Mouse (Mus musculus) embryonic facial prominence, embryonic 11.5 days (tissue): ENCODE results near the gene Ppp1r15b. TPM values are rescaled to one million over a fixed set of nuclear protein-coding genes. Genes with fewer than 3 reads are reported as not detected.

Experiments
- ATAC-seq: fragments of 200-750 bp; cut with Nextera tagmentation; replicated peaks from 2 replicates; pipeline ENCODE4 v1.8.0; 2017; ENCODE audit warnings: low read depth; ENCODE audit not compliant: insufficient number of reproducible peaks, low FRiP score, low TSS enrichment
- DNase-seq: peaks from one replicate; pipeline ENCODE4 v3.0.0-alpha.2; 2015; ENCODE audit warnings: low spot score
- H3K27ac ChIP-seq: fragments of 300-500 bp; sonication (generic); replicated peaks from 2 replicates; pipeline ENCODE4 v1.5.1; 2014; ENCODE audit warnings: mild to moderate bottlenecking, low read depth, low read length, control low read depth
- H3K27me3 ChIP-seq: fragments of 300-500 bp; sonication (generic); 2 replicates; pipeline ENCODE4 v1.6.1; 2014; ENCODE audit warnings: mild to moderate bottlenecking, low read length, moderate library complexity, mixed read lengths; ENCODE audit not compliant: control insufficient read depth, insufficient read depth
- H3K36me3 ChIP-seq: fragments of 300-500 bp; sonication (generic); replicated peaks from 2 replicates; pipeline ENCODE4 v1.6.1; 2014; ENCODE audit warnings: low read depth, mild to moderate bottlenecking, low read length, moderate library complexity, mixed read lengths; ENCODE audit not compliant: control insufficient read depth, insufficient read depth
- H3K4me1 ChIP-seq: fragments of 300-500 bp; sonication (generic); 2 replicates; pipeline ENCODE4 v1.6.1; 2014; ENCODE audit warnings: low read length, mixed read lengths; ENCODE audit not compliant: control insufficient read depth, insufficient read depth
- H3K4me2 ChIP-seq: fragments of 300-500 bp; sonication (generic); 2 replicates; pipeline ENCODE4 v1.6.1; 2014; ENCODE audit warnings: low read depth, mild to moderate bottlenecking, control low read depth, low read length, moderate library complexity
- H3K4me3 ChIP-seq: fragments of 300-500 bp; sonication (generic); 2 replicates; pipeline ENCODE4 v1.5.1; 2014; ENCODE audit warnings: low read depth, low read length, control low read depth
- H3K9ac ChIP-seq: fragments of 300-500 bp; sonication (generic); replicated peaks from 2 replicates; pipeline ENCODE4 v1.6.1; 2014; ENCODE audit warnings: mild to moderate bottlenecking, control low read depth, low read length
- H3K9me3 ChIP-seq: fragments of 300-500 bp; sonication (generic); replicated peaks from 2 replicates; pipeline ENCODE4 v1.6.1; 2016; ENCODE audit warnings: mild to moderate bottlenecking, low read length, inconsistent platforms, mixed read lengths; ENCODE audit not compliant: control insufficient read depth
- WGBS: fragments of 180-500 bp; shearing (Covaris S2); extraction: QIAGEN DNeasy Blood & Tissue Kit; methylation state at CpG from one replicate; pipeline ENCODE4 v1.1.7; 2014; 5-methylcytosine and 5-hydroxymethylcytosine counted together
- polyA plus RNA-seq: library from polyadenylated mRNA; unstranded; fragments of >200 nt; fragmentation: Nextera tagmentation; extraction: Ambion mirVana; gene quantifications from 2 replicates; pipeline ENCODE4 v1.2.1, GENCODE M21; 2014

The Ppp1r15b gene
- polyA plus RNA-seq, 1 experiment from 2014 or later, result 42.1 TPM

DNA sequence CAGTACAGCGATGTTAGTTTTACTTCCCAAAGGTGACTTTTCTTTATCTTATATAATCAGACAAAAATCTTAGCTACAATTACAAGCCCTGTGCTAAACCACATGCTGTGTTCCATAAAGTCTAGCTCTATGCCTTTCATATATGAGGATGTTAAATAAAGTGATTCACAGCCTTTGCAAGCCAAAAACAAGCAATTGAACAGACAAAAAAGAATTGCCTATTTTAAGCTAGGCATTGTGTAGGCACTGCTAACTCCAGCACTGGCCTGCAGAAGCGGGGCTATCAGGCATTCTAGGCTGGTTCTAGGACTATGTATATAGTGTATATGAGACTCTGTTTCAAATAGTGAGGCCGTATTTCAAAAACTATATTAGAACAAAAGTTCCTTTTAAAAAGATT lies 21.3 kb downstream of the Ppp1r15b start:
- H3K27me3 ChIP-seq, result no peaks in the 10 kb centered on the region
- 88% methylated on average over 3 of the region's 3 CpGs for WGBS
- no peaks in the 10 kb centered on the region; the same call in 1 of the 2 replicates for H3K9me3 ChIP-seq
- no peaks in the 10 kb centered on the region for H3K4me1 ChIP-seq
- no peak overlapping the region for H3K9ac ChIP-seq
- H3K36me3 ChIP-seq, result no peaks in the 10 kb centered on the region
- no peak overlapping the region for H3K4me3 ChIP-seq
- H3K27ac ChIP-seq, result no peak overlapping the region
- H3K4me2 ChIP-seq, result no peak overlapping the region
- no peak for DNase-seq
- no peak for ATAC-seq

GRCm38 (mm10) chr1:133155270-133155669 lies 24.3 kb downstream of the Ppp1r15b start:
- H3K9me3 ChIP-seq, result no peaks in the 10 kb centered on the region
- no peak for DNase-seq
- H3K36me3 ChIP-seq, result no peaks in the 10 kb centered on the region
- H3K9ac ChIP-seq, result no peak overlapping the region
- 85% methylated on average over 6 of the region's 6 CpGs for WGBS
- H3K27ac ChIP-seq, result no peak overlapping the region
- no peak overlapping the region for H3K4me2 ChIP-seq
- no peak for ATAC-seq
- no peaks in the 10 kb centered on the region for H3K4me1 ChIP-seq
- no peak overlapping the region for H3K4me3 ChIP-seq
- H3K27me3 ChIP-seq, result no peaks in the 10 kb centered on the region

- H3K4me2 ChIP-seq, result no peak overlapping the region
- DNase-seq (no peak), ATAC-seq (no peak)
- no peak overlapping the region for H3K4me3 ChIP-seq
- no peak overlapping the region for H3K9ac ChIP-seq
- H3K4me1 ChIP-seq, result no peaks in the 10 kb centered on the region
- H3K9me3 ChIP-seq, result no peaks in the 10 kb centered on the region
- H3K36me3 ChIP-seq, result no peaks in the 10 kb centered on the region
- 63% methylated on average over 7 of the region's 7 CpGs for WGBS
- no peak overlapping the region for H3K27ac ChIP-seq
- H3K27me3 ChIP-seq, result peaks cover 20% of the 10 kb centered on the region
Observed at GRCm38 (mm10) chr1:133159128-133159564, 28.2 kb downstream of the Ppp1r15b start.

- H3K4me1 ChIP-seq, result no peaks in the 10 kb centered on the region; the same call in 1 of the 2 replicates
- no peak overlapping the region for H3K9ac ChIP-seq
- no peaks in the 10 kb centered on the region for H3K36me3 ChIP-seq
- DNase-seq, result no peak
- H3K9me3 ChIP-seq, result no peaks in the 10 kb centered on the region
- no peak overlapping the region for H3K27ac ChIP-seq
- no peak for ATAC-seq
- H3K4me2 ChIP-seq, result no peak overlapping the region
- H3K27me3 ChIP-seq, result peaks cover 30% of the 10 kb centered on the region
- H3K4me3 ChIP-seq, result no peak overlapping the region
- WGBS, result 58% methylated on average over 4 of the region's 4 CpGs
Observed at GRCm38 (mm10) chr1:133161559-133161958, 30.6 kb downstream of the Ppp1r15b start.

DNA sequence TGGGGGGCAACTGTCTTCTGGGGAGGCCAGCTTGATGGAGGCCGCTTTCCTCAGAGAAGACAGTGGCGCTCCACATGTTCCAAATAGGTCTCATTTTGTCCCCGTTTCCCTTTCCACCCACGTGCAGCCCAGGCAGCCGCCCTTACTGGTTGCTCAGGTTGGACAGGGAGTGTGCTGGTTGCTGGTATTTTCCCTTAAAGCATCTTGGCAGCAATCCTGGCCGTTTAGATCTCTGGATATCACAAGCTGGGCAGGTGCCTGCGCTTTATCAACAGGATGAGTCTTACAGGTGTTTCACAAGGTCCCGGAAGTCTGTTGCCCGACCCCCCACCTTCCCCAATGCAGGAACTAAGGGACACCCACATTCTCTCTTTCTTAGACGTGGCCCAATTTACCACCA lies 31.1 kb downstream of the Ppp1r15b start:
- Histone ChIP-seq H3K27ac (no peak overlapping the region), H3K9ac (no peak overlapping the region), H3K27me3 (peaks cover 30% of the 10 kb centered on the region), H3K9me3 (no peaks in the 10 kb centered on the region), H3K4me2 (no peak overlapping the region), H3K4me3 (no peak overlapping the region), H3K4me1 (no peaks in the 10 kb centered on the region; the same call in 1 of the 2 replicates), H3K36me3 (no peaks in the 10 kb centered on the region)
- WGBS, result 60% methylated on average over 10 of the region's 10 CpGs
- DNase-seq, result no peak
- no peak for ATAC-seq

GRCm38 (mm10) chr1:133162981-133163380 lies 32.0 kb downstream of the Ppp1r15b start:
- WGBS, result 54% methylated on average over 8 of the region's 8 CpGs

DNA sequence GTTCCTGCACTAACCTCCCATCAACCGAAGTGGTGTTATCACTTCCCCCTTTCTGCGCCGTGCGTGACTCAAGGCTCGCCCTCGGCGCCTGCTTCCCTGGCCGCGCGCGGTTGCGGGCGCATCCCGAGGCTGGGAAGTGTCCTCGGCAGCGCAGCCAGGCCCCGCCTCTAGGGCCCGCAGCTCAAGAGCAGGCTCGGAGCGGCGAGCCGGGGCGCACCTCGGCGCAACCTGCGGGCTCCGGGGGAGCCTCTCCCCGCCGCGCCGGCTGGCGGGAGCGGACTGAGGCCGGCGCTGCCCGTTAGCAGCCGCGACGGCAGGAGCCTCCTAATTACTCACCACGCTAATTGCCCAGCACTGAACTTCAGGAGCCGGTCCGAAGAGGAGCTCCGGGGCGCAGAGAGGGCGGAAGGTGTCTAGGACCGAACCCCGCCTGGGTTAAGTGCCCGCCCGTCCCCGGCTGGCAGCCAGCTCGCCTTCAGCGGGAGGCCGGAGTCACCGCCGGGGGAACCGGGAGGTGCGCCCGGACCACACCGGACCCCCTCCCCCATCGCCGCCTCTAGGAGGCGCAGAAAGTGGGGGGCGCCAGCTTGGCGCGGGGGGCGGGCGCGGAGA lies 33.0 kb downstream of the Ppp1r15b start, which contains the start of gene Plekha6:
Gene Plekha6, plus strand, starts transcription at position 391 of the 612 bp plus-strand sequence.
- Histone ChIP-seq H3K9ac (peak within 1 kb of the TSS; percentile 48), H3K4me2 (peak within 1 kb of the TSS; percentile 91), H3K4me3 (peak within 1 kb of the TSS; percentile 49), H3K27me3 (peaks cover 30% of the 10 kb centered on the region), H3K9me3 (no peaks in the 10 kb centered on the region), H3K36me3 (no peaks in the 10 kb centered on the region), H3K27ac (no peak within 1 kb of the TSS), H3K4me1 (no peaks in the 10 kb centered on the region; the same call in 1 of the 2 replicates)
- DNase-seq (peak; percentile 66), ATAC-seq (no peak)
- under 1% methylated on average over 61 of the region's 68 CpGs for WGBS

More at GRCm38 (mm10) chr1:133162981-133163380, 32.0 kb downstream of the Ppp1r15b start:
- Histone ChIP-seq H3K4me1 (no peaks in the 10 kb centered on the region; the same call in 1 of the 2 replicates), H3K27ac (no peak overlapping the region), H3K36me3 (no peaks in the 10 kb centered on the region), H3K9ac (no peak overlapping the region), H3K27me3 (peaks cover 30% of the 10 kb centered on the region), H3K4me3 (no peak overlapping the region), H3K4me2 (no peak overlapping the region), H3K9me3 (no peaks in the 10 kb centered on the region)
- no peak for DNase-seq
- ATAC-seq, result no peak

GRCm38 (mm10) chr1:133164591-133165011 lies 33.7 kb downstream of the Ppp1r15b start:
- no peaks in the 10 kb centered on the region; the same call in 1 of the 2 replicates for H3K4me1 ChIP-seq
- no peaks in the 10 kb centered on the region for H3K36me3 ChIP-seq
- H3K27me3 ChIP-seq, result peaks cover 30% of the 10 kb centered on the region
- H3K9ac ChIP-seq, result no peak overlapping the region
- H3K4me2 ChIP-seq, result peak overlapping the region; percentile 91
- no peak overlapping the region for H3K27ac ChIP-seq
- H3K4me3 ChIP-seq, result peak overlapping the region; percentile 49
- 1% methylated on average over 10 of the region's 10 CpGs for WGBS
- H3K9me3 ChIP-seq, result no peaks in the 10 kb centered on the region
- no peak for ATAC-seq
- DNase-seq, result peak; percentile 32
